In genomic region chr4:43981251-43981650, GRCm38 (mm10) we compare ENCODE assay signal across 20 mouse cellular contexts. TPM values are rescaled to one million over a fixed set of nuclear protein-coding genes. Genes with fewer than 3 reads are reported as not detected.
"Had no signal": no experiment of that assay in that cellular context is flagged by ENCODE, and none has a peak within 500 bp of the region (broad histone marks: within the 10 kb centered on the region; RNA-seq: fewer than 3 reads in every experiment).

No protein-coding gene starts in this region.

- H3K27ac ChIP-seq: kidney, embryonic 15.5 days; limb, embryonic 15.5 days; lung, embryonic 15.5 days; midbrain, embryonic 13.5 days; neural tube, embryonic 15.5 days; stomach, postnatal 0 days had no signal

- H3K9me3 ChIP-seq: kidney, embryonic 15.5 days; limb, embryonic 15.5 days; liver, embryonic 15.5 days; lung, embryonic 15.5 days; midbrain, embryonic 13.5 days; neural tube, embryonic 15.5 days had no signal

- DNase-seq: kidney, adult 2 months; kidney, postnatal 14 days; lung, postnatal 14 days; right cerebral cortex, adult 18-20 months; right cerebral cortex, postnatal 25 days; thymus, postnatal 36 days had no signal

- H3K36me3 ChIP-seq: kidney, embryonic 15.5 days; lung, embryonic 15.5 days; midbrain, embryonic 13.5 days; neural tube, embryonic 15.5 days had no signal

- H3K4me3 ChIP-seq: liver, embryonic 15.5 days; midbrain, embryonic 13.5 days; myocyte had no signal

- H3K27me3 ChIP-seq: kidney, embryonic 15.5 days; limb, embryonic 15.5 days; liver, embryonic 15.5 days; lung, embryonic 15.5 days; neural tube, embryonic 15.5 days had no signal

RNA-seq across cellular contexts. Expression of gene Ccin, which starts 2.0 kb away (rescaled TPM):
- polyA plus RNA-seq: intestine, embryonic 16.5 days; kidney, embryonic 15.5 days; large intestine, adult 2 months; limb, embryonic 11.5 days; limb, embryonic 15.5 days; liver, embryonic 15.5 days; lung, embryonic 15.5 days; midbrain, embryonic 13.5 days; neural tube, embryonic 11.5 days; neural tube, embryonic 15.5 days; small intestine, adult 2 months; stomach, postnatal 0 days; thymus, postnatal 0 days had no signal
